Mouse (Mus musculus): ENCODE data around the gene Timm8a2. TPM values are rescaled to one million over a fixed set of nuclear protein-coding genes. Genes with fewer than 3 reads are reported as not detected.
A peak's percentile ranks its signal among the peaks of the same experiment; 100 is the strongest.
"Not testable (repeated sequence)": the region's sequence is repeated elsewhere in the genome, so short reads cannot be mapped to it uniquely, and the experiment has no call there.

Timm8a2 gene
- total RNA-seq, 2 experiments from 2014 or later = 0.38 TPM; not detected in 1

DNA sequence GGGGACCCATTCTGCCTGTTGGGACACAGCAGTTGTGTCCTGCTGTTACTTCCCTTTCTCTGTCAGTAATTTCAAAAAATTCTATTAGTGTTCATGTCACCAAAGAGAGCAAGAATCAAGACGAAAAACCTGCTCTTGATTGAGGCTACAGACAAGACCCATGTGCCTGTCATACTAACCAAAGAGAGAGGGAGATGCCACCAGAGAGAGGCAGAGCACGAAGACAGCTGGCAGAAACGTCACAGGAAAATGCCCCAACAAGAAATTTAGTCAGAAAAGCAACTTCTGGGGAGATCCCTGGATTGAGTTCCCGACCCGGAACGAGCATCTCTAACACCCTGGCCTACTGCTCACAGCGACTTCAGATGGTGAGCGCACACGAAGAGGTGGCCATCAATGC is 14.3 kb downstream of the Timm8a2 start:
- intact Hi-C loops (cut with DNase I) = no loop called here
- no peak for DNase-seq (ENCODE audit: low spot score in 2 of 2)

DNA sequence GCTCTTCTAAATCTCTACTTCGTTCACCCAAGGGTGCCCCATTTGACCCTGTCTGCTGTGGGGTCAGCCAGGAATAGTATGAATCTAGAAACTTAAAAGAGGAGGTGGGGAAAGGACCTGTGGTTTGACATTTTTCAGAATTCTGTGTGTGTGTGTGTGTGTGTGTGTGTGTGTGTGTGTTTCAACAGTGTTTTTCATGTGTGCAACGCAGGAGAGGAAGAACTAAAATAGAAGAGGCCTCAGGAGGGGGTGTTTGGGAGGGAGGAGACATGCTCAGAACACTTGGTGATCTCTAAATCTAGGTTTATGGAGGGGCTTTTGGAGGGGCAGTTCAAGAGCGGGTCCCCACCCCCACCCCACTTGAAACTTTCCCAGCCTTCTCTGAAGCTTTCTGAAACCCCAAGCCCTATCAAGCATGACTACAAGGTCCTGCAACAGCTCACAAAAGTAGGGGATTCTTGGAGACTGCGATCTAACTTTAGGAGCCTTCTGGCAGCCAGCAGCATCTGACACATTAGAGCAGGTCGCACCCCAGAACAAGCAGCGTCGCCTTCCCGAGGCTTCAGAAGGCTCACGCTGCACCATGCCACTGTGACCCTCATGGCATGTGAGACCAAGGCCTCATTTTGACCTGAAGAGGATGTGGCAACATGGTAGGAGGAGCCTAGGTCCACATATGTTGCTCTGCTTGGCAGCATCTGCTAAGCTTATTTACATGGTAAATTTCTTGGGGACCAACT is 18.6 kb downstream of the Timm8a2 start:
- intact Hi-C loops (cut with DNase I) = no loop called here
- DNase-seq (ENCODE audit: low spot score in 2 of 2) = no peak

DNA sequence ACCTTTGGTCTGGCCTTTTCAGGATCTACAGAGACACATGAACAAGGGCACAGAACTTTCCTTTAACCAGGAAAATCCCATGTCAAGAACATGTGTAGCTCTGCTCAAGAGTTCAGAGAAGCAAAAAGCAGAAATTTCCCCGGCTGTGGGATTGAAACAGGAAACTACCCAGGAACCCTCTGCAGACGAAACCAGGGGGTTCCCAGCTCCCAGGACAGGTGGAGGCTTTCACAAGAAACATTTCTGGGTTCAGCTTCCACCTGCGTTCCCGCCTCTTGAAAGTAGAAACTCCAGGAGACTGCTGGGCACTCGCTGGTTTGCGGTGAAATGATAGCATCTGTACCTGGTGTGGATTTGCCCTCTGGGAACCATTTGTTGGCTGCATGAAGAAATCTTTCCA is 22.4 kb downstream of the Timm8a2 start:
- intact Hi-C loops (cut with DNase I) = no loop called here
- no peak for DNase-seq (ENCODE audit: low spot score in 2 of 2)

DNA sequence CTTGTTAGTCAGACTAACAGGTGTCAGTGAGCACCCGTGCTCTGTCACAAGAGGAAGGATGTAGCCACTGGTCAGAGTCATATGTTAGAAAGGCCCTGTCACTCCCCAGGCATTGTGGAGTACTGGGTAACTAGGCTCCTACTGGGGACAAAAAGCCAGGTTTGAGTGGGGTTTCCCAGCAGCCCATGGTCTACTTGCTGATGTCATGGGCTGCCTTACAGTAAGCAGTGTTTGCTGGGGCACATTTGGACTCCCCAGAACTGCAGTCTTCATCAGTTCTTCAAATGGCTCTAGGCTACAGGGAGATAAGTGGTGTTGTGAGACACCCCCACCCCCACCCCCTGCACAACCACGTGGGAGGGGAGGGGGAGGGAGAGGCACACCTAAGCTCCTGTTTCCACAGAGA is 23.5 kb downstream of the Timm8a2 start:
- DNase-seq (ENCODE audit: low spot score in 2 of 2) = no peak
- intact Hi-C loops (cut with DNase I) = no loop called here

GRCm38 (mm10) chr14:122060642-122061041 is 26.2 kb downstream of the Timm8a2 start:
- DNase-seq (ENCODE audit: low spot score in 2 of 2) = peak; percentile 83 to 84
- intact Hi-C loops (cut with DNase I) = loop anchor here (1.0 to 5.0 kb wide), 2 partner anchors 132 to 193 kb away; no protein-coding TSS in a partner anchor

DNA sequence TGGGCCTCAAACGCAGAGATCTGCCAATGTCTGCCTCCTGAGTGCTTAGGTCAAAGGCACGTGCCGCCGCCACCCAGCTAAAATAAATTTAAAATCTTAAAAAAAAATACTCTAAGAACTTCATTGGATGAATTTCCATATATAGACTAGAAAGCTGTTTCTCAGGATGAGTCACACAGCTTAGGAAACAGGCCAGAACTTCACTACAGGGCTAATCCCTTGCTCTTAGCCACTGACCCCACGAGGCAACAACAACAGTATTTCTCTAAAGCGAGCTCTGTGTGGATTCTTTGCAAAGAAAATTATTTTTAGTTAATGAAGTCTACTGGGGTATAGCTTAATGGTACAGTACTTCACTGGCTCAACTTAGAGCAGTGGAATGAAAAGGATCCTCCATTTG is 26.9 kb downstream of the Timm8a2 start:
- DNase-seq (ENCODE audit: low spot score in 2 of 2) = no peak
- intact Hi-C loops (cut with DNase I) = loop anchor here (5.0 kb wide), 1 partner anchor 194 kb away; no protein-coding TSS in a partner anchor

DNA sequence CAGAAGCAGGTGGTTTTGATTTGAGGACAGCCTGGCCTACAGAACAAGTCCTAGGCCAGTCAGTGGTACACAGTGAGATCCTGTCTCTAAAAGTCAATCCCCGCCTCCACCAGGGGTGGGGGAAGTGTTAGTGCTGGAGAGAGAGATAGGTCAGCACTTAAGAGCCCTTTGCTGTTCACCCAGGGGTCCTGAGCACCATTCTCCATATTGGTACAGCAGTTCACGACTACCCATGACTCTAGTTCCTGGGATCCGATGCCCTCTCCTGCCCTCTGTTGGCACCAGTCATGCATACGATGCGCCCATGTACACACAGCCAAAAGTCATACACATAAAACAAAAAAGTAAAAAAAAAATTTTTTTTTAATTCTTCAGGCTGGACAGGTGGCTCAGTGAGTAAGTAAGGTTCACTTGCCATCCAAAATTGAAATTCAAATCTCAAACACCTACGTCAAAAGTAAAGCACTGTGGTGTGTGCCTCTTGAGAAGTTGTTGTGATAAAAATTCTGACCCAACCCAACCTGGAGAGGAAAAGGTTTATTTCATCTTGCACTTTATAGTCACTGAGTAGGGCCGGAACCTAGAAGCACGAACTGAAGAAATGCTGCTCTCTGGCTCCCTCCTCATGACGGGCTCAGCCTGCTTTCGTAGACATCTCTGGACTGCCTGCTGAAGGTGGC is 28.1 kb downstream of the Timm8a2 start:
- no peak for DNase-seq (ENCODE audit: low spot score in 2 of 2)
- intact Hi-C loops (cut with DNase I) = loop anchor here (5.0 kb wide), 1 partner anchor 195 kb away; no protein-coding TSS in a partner anchor

GRCm38 (mm10) chr14:122063599-122063998 is 29.1 kb downstream of the Timm8a2 start:
- no peak for DNase-seq (ENCODE audit: low spot score in 2 of 2)
- intact Hi-C loops (cut with DNase I) = loop anchor here (5.0 kb wide), 1 partner anchor 196 kb away; no protein-coding TSS in a partner anchor

GRCm38 (mm10) chr14:122064519-122064918 is 30.0 kb downstream of the Timm8a2 start:
- DNase-seq (ENCODE audit: low spot score in 2 of 2) = peak; percentile 61 to 73
- intact Hi-C loops (cut with DNase I) = loop anchor here (1.0 to 5.0 kb wide), 2 partner anchors 67 to 197 kb away; no protein-coding TSS in a partner anchor

DNA sequence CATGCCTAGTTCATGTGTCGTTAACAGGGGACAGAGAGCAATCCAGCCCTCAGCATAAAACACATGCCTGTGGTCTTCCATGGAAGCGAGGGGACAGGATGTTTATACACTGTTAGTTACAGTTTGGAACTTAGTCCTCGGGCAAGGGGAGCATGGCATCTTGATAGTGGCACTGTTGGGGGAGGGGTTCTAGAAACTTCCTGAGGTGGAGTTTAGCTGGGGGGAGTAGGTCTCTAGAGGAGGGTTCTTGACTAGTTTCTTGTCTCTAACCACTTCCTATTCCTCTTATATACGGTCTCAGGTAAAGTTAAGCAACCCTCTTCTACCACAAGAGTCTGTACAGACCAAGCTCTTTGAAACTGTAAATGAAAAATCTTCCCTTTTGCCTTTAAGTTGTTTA is 31.8 kb downstream of the Timm8a2 start:
- DNase-seq (ENCODE audit: low spot score in 2 of 2) = no peak
- intact Hi-C loops (cut with DNase I) = no loop called here

- DNase-seq (ENCODE audit: low spot score in 2 of 2); intact Hi-C loops (cut with DNase I): not testable (repeated sequence)
Measured at GRCm38 (mm10) chr14:122068036-122068435, 33.6 kb downstream of the Timm8a2 start.

- DNase-seq (ENCODE audit: low spot score in 2 of 2) = no peak
- intact Hi-C loops (cut with DNase I) = no loop called here
Measured at GRCm38 (mm10) chr14:122068801-122069695, 34.6 kb downstream of the Timm8a2 start.

DNA sequence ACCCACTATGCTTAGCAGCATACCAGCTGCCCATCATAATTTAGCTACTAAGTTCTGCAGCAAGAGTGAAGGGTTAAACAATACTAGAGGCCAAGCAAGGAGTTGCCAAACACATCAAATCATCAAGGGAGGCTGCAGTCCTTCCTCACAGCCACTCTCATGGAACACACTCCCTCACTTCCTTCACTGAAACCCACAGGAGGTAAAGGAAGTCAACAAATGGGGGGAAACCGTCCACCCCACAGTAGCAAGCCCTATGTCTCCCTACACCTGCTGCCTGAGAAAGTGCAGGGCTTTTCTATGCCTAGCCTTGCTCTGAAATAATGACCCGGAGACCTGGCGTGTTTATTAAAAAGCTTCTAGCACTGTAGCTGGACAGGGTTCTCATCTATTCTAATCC is 35.5 kb downstream of the Timm8a2 start:
- DNase-seq (ENCODE audit: low spot score in 2 of 2) = no peak
- intact Hi-C loops (cut with DNase I) = no loop called here

DNA sequence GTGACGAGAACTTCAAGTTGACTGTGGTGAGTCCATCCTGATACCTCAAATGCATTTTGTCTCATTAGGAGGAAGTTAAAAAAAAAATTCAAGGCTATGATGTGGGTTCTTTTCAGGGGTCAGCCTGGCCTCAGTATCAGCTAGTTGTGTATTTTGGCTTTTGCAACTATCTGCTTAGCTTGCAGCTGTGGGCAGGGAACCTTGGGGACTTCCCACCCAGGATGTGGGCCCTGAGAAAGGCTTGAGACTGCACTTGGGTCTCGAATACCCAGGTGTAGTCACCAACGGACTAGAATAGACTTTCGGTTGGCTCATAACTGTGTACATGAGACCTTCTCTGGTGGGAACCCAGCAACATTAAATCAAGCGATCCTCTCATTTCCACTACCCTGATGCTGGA is 38.9 kb downstream of the Timm8a2 start:
- no peak for DNase-seq (ENCODE audit: low spot score in 2 of 2)
- intact Hi-C loops (cut with DNase I) = no loop called here

GRCm38 (mm10) chr14:122074360-122074759 is 39.9 kb downstream of the Timm8a2 start:
- DNase-seq (ENCODE audit: low spot score in 2 of 2) = no peak
- intact Hi-C loops (cut with DNase I) = no loop called here

- no peak for DNase-seq (ENCODE audit: low spot score in 2 of 2)
- intact Hi-C loops (cut with DNase I) = loop anchor here (5.0 kb wide), 1 partner anchor 57 kb away; no protein-coding TSS in a partner anchor
Measured at GRCm38 (mm10) chr14:122075485-122076200, 41.2 kb downstream of the Timm8a2 start.

- intact Hi-C loops (cut with DNase I) = loop anchor here (5.0 kb wide), 1 partner anchor 55 kb away; no protein-coding TSS in a partner anchor
- DNase-seq (ENCODE audit: low spot score in 2 of 2) = no peak
Measured at GRCm38 (mm10) chr14:122077017-122077416, 42.5 kb downstream of the Timm8a2 start.

- intact Hi-C loops (cut with DNase I) = loop anchor here (5.0 kb wide), 1 partner anchor 53 kb away; no protein-coding TSS in a partner anchor
- DNase-seq (ENCODE audit: low spot score in 2 of 2) = peak in 1 of 2 experiments; percentile 28
Measured at GRCm38 (mm10) chr14:122079428-122079827, 45.0 kb downstream of the Timm8a2 start.

DNA sequence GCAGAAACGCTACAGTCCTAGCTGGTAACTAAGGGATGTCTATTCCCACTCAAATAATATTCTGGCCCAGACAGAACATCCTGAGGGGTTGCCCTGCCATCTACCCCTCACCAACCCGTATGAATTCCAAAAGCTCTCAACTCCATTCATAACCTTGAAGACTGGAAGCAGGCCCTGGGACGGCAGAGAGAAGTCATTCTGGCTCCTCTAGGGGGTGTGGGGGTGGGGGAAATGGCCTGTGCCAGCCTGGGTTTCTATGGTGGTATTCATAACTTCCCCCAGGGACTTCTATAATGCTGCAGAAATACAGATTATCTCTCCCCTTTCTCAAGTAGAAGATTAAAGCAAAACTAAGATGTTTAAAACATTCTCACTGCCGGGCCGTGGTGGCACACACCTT is 45.4 kb downstream of the Timm8a2 start:
- intact Hi-C loops (cut with DNase I) = loop anchor here (5.0 kb wide), 1 partner anchor 52 kb away; no protein-coding TSS in a partner anchor
- no peak for DNase-seq (ENCODE audit: low spot score in 2 of 2)
